Mouse (Mus musculus): Measurements from ENCODE around the gene Bag5. TPM values are rescaled to one million over a fixed set of nuclear protein-coding genes. Genes with fewer than 3 reads are reported as not detected.

The Bag5 gene
- polyA plus RNA-seq, 1 experiment from 2014 or later, result 65.5 TPM

DNA sequence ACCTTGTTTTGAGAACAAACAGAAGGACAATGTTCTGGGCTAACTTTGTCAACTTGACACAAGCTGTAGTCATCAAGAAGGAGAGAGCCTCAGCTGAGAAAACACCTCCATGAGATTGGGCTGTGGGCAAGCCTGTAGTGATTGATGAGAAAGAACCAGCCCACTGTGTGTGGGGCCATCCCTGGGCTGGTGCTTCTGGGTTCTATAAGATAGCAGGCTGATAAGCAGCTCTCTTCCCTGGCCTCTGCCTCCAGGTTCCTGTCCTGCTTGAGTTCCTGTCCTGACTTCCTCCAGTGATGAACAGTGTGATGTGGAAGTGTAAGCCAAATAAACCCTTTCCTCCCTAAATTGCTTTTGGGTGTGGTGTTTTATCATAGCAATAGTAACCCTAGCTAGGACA is 41.7 kb upstream of the Bag5 start:
- H3K4me2 ChIP-seq (replicated peaks), result no peak overlapping the region
- H3K27me3 ChIP-seq (ENCODE audit: control insufficient read depth, insufficient read depth, low read length), result no peaks in the 10 kb centered on the region
- ATAC-seq (ENCODE audit: low FRiP score) (no peak), DNase-seq (ENCODE audit: low spot score) (no peak)
- H3K27ac ChIP-seq, result no peak overlapping the region
- H3K4me3 ChIP-seq (replicated peaks; ENCODE audit: low read length), result no peak overlapping the region
- H3K4me1 ChIP-seq (replicated peaks; ENCODE audit: control insufficient read depth, insufficient read depth, low read length), result peaks cover 10% of the 10 kb centered on the region
- H3K36me3 ChIP-seq (replicated peaks; ENCODE audit: control insufficient read depth, insufficient read depth), result no peaks in the 10 kb centered on the region
- no peaks in the 10 kb centered on the region for H3K9me3 ChIP-seq (ENCODE audit: control insufficient read depth, low read length)
- H3K9ac ChIP-seq, result no peak overlapping the region

GRCm38 (mm10) chr12:111753347-111753746 is 40.3 kb upstream of the Bag5 start:
- no peaks in the 10 kb centered on the region for H3K9me3 ChIP-seq (ENCODE audit: control insufficient read depth, low read length)
- no peak overlapping the region for H3K4me2 ChIP-seq (replicated peaks)
- H3K4me1 ChIP-seq (replicated peaks; ENCODE audit: control insufficient read depth, insufficient read depth, low read length), result peaks cover 9% of the 10 kb centered on the region
- no peak overlapping the region for H3K4me3 ChIP-seq (replicated peaks; ENCODE audit: low read length)
- DNase-seq (ENCODE audit: low spot score) (no peak), ATAC-seq (ENCODE audit: low FRiP score) (no peak)
- H3K36me3 ChIP-seq (replicated peaks; ENCODE audit: control insufficient read depth, insufficient read depth), result no peaks in the 10 kb centered on the region
- WGBS, result 74% methylated on average over 9 of the region's 9 CpGs
- H3K27me3 ChIP-seq (ENCODE audit: control insufficient read depth, insufficient read depth, low read length), result no peaks in the 10 kb centered on the region
- H3K9ac ChIP-seq, result no peak overlapping the region
- no peak overlapping the region for H3K27ac ChIP-seq

DNA sequence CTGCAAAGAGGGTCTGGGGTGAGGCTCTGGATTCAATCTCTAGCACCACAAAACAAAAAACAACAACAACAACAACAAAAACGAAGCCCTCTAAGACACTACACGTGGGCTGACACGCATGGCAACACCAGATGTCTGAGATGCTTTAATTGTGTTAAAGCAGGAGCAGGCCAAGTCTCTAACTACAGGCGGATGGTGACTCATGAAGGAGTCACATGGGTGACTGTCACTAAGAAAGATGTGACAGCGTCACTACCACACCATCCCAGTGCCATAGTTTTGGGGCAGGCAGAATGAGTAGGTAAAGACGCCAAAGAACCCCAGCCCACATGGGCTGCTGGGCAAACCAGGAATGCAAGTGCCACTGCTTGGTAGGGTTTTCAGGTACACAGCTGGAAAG is 39.4 kb upstream of the Bag5 start:
- Histone ChIP-seq H3K4me2 (replicated peaks) (no peak overlapping the region), H3K36me3 (replicated peaks; ENCODE audit: control insufficient read depth, insufficient read depth) (no peaks in the 10 kb centered on the region), H3K27me3 (ENCODE audit: control insufficient read depth, insufficient read depth, low read length) (no peaks in the 10 kb centered on the region), H3K4me3 (replicated peaks; ENCODE audit: low read length) (no peak overlapping the region), H3K9ac (no peak overlapping the region), H3K27ac (no peak overlapping the region), H3K4me1 (replicated peaks; ENCODE audit: control insufficient read depth, insufficient read depth, low read length) (peaks cover under 1% of the 10 kb centered on the region), H3K9me3 (ENCODE audit: control insufficient read depth, low read length) (no peaks in the 10 kb centered on the region)
- DNase-seq (ENCODE audit: low spot score), result no peak
- 87% methylated on average over 6 of the region's 6 CpGs for WGBS
- no peak for ATAC-seq (ENCODE audit: low FRiP score)

DNA sequence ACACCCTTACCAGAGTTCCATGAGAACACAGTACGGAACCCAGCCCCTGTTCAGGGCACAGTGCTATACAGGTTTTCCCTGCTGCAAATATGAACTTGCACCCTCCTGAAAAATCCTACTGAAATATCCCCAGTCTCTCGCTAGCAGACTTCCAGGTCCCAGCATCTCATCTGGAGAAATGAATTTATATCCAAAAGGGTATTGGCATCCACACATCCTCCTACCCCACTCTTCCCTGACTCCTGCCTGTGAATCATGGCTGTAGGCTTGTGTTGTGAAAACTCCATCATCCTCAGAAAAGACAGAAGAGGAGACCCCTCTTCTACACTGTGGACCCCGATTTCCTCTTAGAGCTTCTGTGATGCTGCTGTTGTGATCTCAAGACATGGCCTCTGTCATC is 37.7 kb upstream of the Bag5 start:
- no peak for DNase-seq (ENCODE audit: low spot score)
- 97% methylated on average over 3 of the region's 3 CpGs for WGBS
- H3K4me3 ChIP-seq (replicated peaks; ENCODE audit: low read length), result no peak overlapping the region
- H3K9ac ChIP-seq, result no peak overlapping the region
- H3K36me3 ChIP-seq (replicated peaks; ENCODE audit: control insufficient read depth, insufficient read depth), result no peaks in the 10 kb centered on the region
- H3K27ac ChIP-seq, result no peak overlapping the region
- no peak for ATAC-seq (ENCODE audit: low FRiP score)
- H3K9me3 ChIP-seq (ENCODE audit: control insufficient read depth, low read length), result no peaks in the 10 kb centered on the region
- no peaks in the 10 kb centered on the region for H3K27me3 ChIP-seq (ENCODE audit: control insufficient read depth, insufficient read depth, low read length)
- no peak overlapping the region for H3K4me2 ChIP-seq (replicated peaks)
- 0 out of 2 replicates have a peak, but pooled peaks cover 3% of the 10 kb centered on the region for H3K4me1 ChIP-seq (replicated peaks; ENCODE audit: control insufficient read depth, insufficient read depth, low read length)

DNA sequence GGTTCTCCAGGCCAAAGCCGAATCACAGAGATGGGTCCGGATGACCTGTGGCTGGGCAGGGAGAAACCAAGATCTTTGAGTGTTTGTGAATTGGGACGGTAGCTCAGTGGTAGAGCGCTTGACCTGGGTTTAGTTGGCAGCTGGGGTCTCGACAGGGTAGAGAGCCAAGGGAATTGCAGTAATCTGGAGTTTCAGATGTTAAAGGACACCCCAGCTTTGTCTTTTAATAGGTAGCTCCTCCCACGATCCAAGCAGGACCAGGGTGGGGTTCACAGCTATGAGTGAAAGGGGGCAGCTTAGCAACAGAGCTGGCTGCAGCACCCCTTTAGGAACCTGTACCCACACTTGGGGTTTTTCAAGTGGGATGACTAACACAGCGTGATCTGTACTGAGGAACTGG is 34.4 kb upstream of the Bag5 start:
- ATAC-seq (ENCODE audit: low FRiP score) (no peak), DNase-seq (ENCODE audit: low spot score) (no peak)
- Histone ChIP-seq H3K27me3 (ENCODE audit: control insufficient read depth, insufficient read depth, low read length) (no peaks in the 10 kb centered on the region), H3K9me3 (ENCODE audit: control insufficient read depth, low read length) (no peaks in the 10 kb centered on the region), H3K4me2 (replicated peaks) (no peak overlapping the region), H3K4me3 (replicated peaks; ENCODE audit: low read length) (no peak overlapping the region), H3K4me1 (replicated peaks; ENCODE audit: control insufficient read depth, insufficient read depth, low read length) (0 out of 2 replicates have a peak, but pooled peaks cover 3% of the 10 kb centered on the region), H3K36me3 (replicated peaks; ENCODE audit: control insufficient read depth, insufficient read depth) (no peaks in the 10 kb centered on the region), H3K27ac (no peak overlapping the region), H3K9ac (no peak overlapping the region)
- 81% methylated on average over 7 of the region's 7 CpGs for WGBS

- H3K4me1 ChIP-seq (replicated peaks; ENCODE audit: control insufficient read depth, insufficient read depth, low read length), result 0 out of 2 replicates have a peak, but pooled peaks cover 3% of the 10 kb centered on the region
- no peak overlapping the region for H3K9ac ChIP-seq
- H3K4me3 ChIP-seq (replicated peaks; ENCODE audit: low read length), result no peak overlapping the region
- DNase-seq (ENCODE audit: low spot score) (no peak), ATAC-seq (ENCODE audit: low FRiP score) (no peak)
- H3K27me3 ChIP-seq (ENCODE audit: control insufficient read depth, insufficient read depth, low read length), result no peaks in the 10 kb centered on the region
- WGBS, result 66% methylated on average over 5 of the region's 5 CpGs
- no peaks in the 10 kb centered on the region for H3K36me3 ChIP-seq (replicated peaks; ENCODE audit: control insufficient read depth, insufficient read depth)
- no peak overlapping the region for H3K27ac ChIP-seq
- H3K4me2 ChIP-seq (replicated peaks), result no peak overlapping the region
- H3K9me3 ChIP-seq (ENCODE audit: control insufficient read depth, low read length), result no peaks in the 10 kb centered on the region
Observed at GRCm38 (mm10) chr12:111746091-111746490, 33.0 kb upstream of the Bag5 start.

- DNase-seq (ENCODE audit: low spot score), result no peak
- no peaks in the 10 kb centered on the region for H3K9me3 ChIP-seq (ENCODE audit: control insufficient read depth, low read length)
- ATAC-seq (ENCODE audit: low FRiP score), result no peak
- WGBS, result 70% methylated on average over 6 of the region's 6 CpGs
- H3K36me3 ChIP-seq (replicated peaks; ENCODE audit: control insufficient read depth, insufficient read depth), result no peaks in the 10 kb centered on the region
- no peak overlapping the region for H3K4me3 ChIP-seq (replicated peaks; ENCODE audit: low read length)
- H3K27ac ChIP-seq, result no peak overlapping the region
- H3K4me2 ChIP-seq (replicated peaks), result no peak overlapping the region
- H3K4me1 ChIP-seq (replicated peaks; ENCODE audit: control insufficient read depth, insufficient read depth, low read length), result 0 out of 2 replicates have a peak, but pooled peaks cover 3% of the 10 kb centered on the region
- H3K9ac ChIP-seq, result no peak overlapping the region
- no peaks in the 10 kb centered on the region for H3K27me3 ChIP-seq (ENCODE audit: control insufficient read depth, insufficient read depth, low read length)
Observed at GRCm38 (mm10) chr12:111745274-111745673, 32.2 kb upstream of the Bag5 start.

- Histone ChIP-seq H3K36me3 (replicated peaks; ENCODE audit: control insufficient read depth, insufficient read depth) (no peaks in the 10 kb centered on the region), H3K27me3 (ENCODE audit: control insufficient read depth, insufficient read depth, low read length) (no peaks in the 10 kb centered on the region), H3K4me2 (replicated peaks) (no peak overlapping the region), H3K27ac (no peak overlapping the region), H3K4me3 (replicated peaks; ENCODE audit: low read length) (no peak overlapping the region), H3K9me3 (ENCODE audit: control insufficient read depth, low read length) (no peaks in the 10 kb centered on the region), H3K9ac (no peak overlapping the region), H3K4me1 (replicated peaks; ENCODE audit: control insufficient read depth, insufficient read depth, low read length) (0 out of 2 replicates have a peak, but pooled peaks cover 3% of the 10 kb centered on the region)
- 72% methylated on average over 11 of the region's 11 CpGs for WGBS
- DNase-seq (ENCODE audit: low spot score) (no peak), ATAC-seq (ENCODE audit: low FRiP score) (no peak)
Observed at GRCm38 (mm10) chr12:111743981-111744423, 30.9 kb upstream of the Bag5 start.

- ATAC-seq (ENCODE audit: low FRiP score) (no peak), DNase-seq (ENCODE audit: low spot score) (no peak)
- Histone ChIP-seq H3K9me3 (ENCODE audit: control insufficient read depth, low read length) (no peaks in the 10 kb centered on the region), H3K36me3 (replicated peaks; ENCODE audit: control insufficient read depth, insufficient read depth) (no peaks in the 10 kb centered on the region), H3K4me2 (replicated peaks) (no peak overlapping the region), H3K27ac (no peak overlapping the region), H3K9ac (no peak overlapping the region), H3K4me3 (replicated peaks; ENCODE audit: low read length) (no peak overlapping the region), H3K27me3 (ENCODE audit: control insufficient read depth, insufficient read depth, low read length) (no peaks in the 10 kb centered on the region), H3K4me1 (replicated peaks; ENCODE audit: control insufficient read depth, insufficient read depth, low read length) (0 out of 2 replicates have a peak, but pooled peaks cover 3% of the 10 kb centered on the region)
- WGBS, result 89% methylated on average over 2 of the region's 2 CpGs
Observed at GRCm38 (mm10) chr12:111743419-111743818, 30.4 kb upstream of the Bag5 start.

GRCm38 (mm10) chr12:111741338-111741737 is 28.3 kb upstream of the Bag5 start:
- no peaks in the 10 kb centered on the region for H3K9me3 ChIP-seq (ENCODE audit: control insufficient read depth, low read length)
- DNase-seq (ENCODE audit: low spot score) (no peak), ATAC-seq (ENCODE audit: low FRiP score) (no peak)
- no peak overlapping the region for H3K27ac ChIP-seq
- H3K4me1 ChIP-seq (replicated peaks; ENCODE audit: control insufficient read depth, insufficient read depth, low read length), result 0 out of 2 replicates have a peak, but pooled peaks cover 3% of the 10 kb centered on the region
- WGBS, result 83% methylated on average over 8 of the region's 8 CpGs
- H3K9ac ChIP-seq, result no peak overlapping the region
- no peaks in the 10 kb centered on the region for H3K36me3 ChIP-seq (replicated peaks; ENCODE audit: control insufficient read depth, insufficient read depth)
- H3K4me2 ChIP-seq (replicated peaks), result no peak overlapping the region
- H3K27me3 ChIP-seq (ENCODE audit: control insufficient read depth, insufficient read depth, low read length), result no peaks in the 10 kb centered on the region
- H3K4me3 ChIP-seq (replicated peaks; ENCODE audit: low read length), result no peak overlapping the region

Measured in hindbrain, embryonic 14.5 days (tissue).